Mouse (Mus musculus) liver, embryonic 12.5 days (tissue): ENCODE data around the gene Hsd17b13. TPM values are rescaled to one million over a fixed set of nuclear protein-coding genes. Genes with fewer than 3 reads are reported as not detected.
"Not testable (repeated sequence)": the region's sequence is repeated elsewhere in the genome, so short reads cannot be mapped to it uniquely, and the experiment has no call there.

Experiments
- ATAC-seq: fragments of 200-750 bp; cut with Nextera tagmentation; 2 replicates; pipeline ENCODE4 v1.8.0; 2017; ENCODE audit warnings: moderate number of reproducible peaks, mild to moderate bottlenecking, moderate library complexity
- H3K27ac ChIP-seq: fragments of 300-500 bp; sonication (generic); 2 replicates; pipeline ENCODE4 v1.5.1; 2016; ENCODE audit warnings: mild to moderate bottlenecking
- H3K27me3 ChIP-seq: fragments of 300-500 bp; sonication (generic); replicated peaks from 2 replicates; pipeline ENCODE4 v1.6.1; 2016; ENCODE audit warnings: mild to moderate bottlenecking, moderate library complexity
- H3K36me3 ChIP-seq: fragments of 300-500 bp; sonication (generic); 2 replicates; pipeline ENCODE4 v1.6.1; 2016; ENCODE audit warnings: mild to moderate bottlenecking, moderate library complexity
- H3K4me1 ChIP-seq: fragments of 300-500 bp; sonication (generic); 2 replicates; pipeline ENCODE4 v1.6.1; 2016
- H3K4me2 ChIP-seq: fragments of 300-500 bp; sonication (generic); 2 replicates; pipeline ENCODE4 v1.6.1; 2016; ENCODE audit warnings: mild to moderate bottlenecking, moderate library complexity
- H3K4me3 ChIP-seq: fragments of 300-500 bp; sonication (generic); 2 replicates; pipeline ENCODE4 v1.5.1; 2016; ENCODE audit warnings: mild to moderate bottlenecking, moderate library complexity
- H3K9ac ChIP-seq: fragments of 300-500 bp; sonication (generic); 2 replicates; pipeline ENCODE4 v1.6.1; 2016; ENCODE audit warnings: mild to moderate bottlenecking, moderate library complexity
- H3K9me3 ChIP-seq: fragments of 300-500 bp; sonication (generic); replicated peaks from 2 replicates; pipeline ENCODE4 v1.6.1; 2016; ENCODE audit warnings: mild to moderate bottlenecking, moderate library complexity
- WGBS: fragments of 180-500 bp; shearing (Covaris S2); methylation state at CpG from one replicate; pipeline ENCODE4 v1.1.7; 2016; ENCODE audit not compliant: insufficient replicate concordance; 5-methylcytosine and 5-hydroxymethylcytosine counted together
- polyA plus RNA-seq: library from polyadenylated mRNA; unstranded; fragments of >200 nt; fragmentation: Nextera tagmentation; extraction: Ambion mirVana; gene quantifications from 2 replicates; pipeline ENCODE4 v1.2.1, GENCODE M21; 2016

Hsd17b13 gene
- 0.17 and 0.21 TPM in 2 replicates for polyA plus RNA-seq

DNA sequence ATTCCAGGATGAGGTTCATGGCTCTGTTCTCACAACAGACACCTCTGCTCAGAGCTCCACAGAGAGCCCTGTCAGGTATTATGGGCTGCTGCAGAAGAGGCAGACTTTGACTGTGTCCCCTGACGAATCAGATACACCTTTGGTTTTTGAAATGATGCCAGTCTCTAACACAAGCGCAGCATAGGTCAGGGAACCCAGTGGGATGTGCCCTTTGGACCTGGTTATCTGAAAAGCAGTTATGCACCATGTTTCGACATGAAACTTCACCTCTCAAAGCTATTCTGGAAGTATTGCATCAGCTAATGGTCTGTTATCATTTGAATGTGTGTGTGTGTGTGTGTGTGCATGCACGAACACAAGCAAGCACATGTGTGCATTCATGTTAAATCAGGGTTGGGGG lies at the start of gene Hsd17b13:
Gene Hsd17b13, minus strand, starts transcription at position 114 of the 400 bp plus-strand sequence.
- no peak for ATAC-seq
- H3K4me3 ChIP-seq = no peak within 1 kb of the TSS
- H3K4me2 ChIP-seq = no peak within 1 kb of the TSS
- no peaks in the 10 kb centered on the region for H3K36me3 ChIP-seq
- H3K9me3 ChIP-seq = no peaks in the 10 kb centered on the region
- H3K9ac ChIP-seq = no peak within 1 kb of the TSS
- H3K4me1 ChIP-seq = no peaks in the 10 kb centered on the region
- peaks cover 22% of the 10 kb centered on the region; the same call in 1 of the 2 replicates for H3K27me3 ChIP-seq
- 57% methylated on average over 4 of the region's 4 CpGs for WGBS
- H3K27ac ChIP-seq = no peak within 1 kb of the TSS

DNA sequence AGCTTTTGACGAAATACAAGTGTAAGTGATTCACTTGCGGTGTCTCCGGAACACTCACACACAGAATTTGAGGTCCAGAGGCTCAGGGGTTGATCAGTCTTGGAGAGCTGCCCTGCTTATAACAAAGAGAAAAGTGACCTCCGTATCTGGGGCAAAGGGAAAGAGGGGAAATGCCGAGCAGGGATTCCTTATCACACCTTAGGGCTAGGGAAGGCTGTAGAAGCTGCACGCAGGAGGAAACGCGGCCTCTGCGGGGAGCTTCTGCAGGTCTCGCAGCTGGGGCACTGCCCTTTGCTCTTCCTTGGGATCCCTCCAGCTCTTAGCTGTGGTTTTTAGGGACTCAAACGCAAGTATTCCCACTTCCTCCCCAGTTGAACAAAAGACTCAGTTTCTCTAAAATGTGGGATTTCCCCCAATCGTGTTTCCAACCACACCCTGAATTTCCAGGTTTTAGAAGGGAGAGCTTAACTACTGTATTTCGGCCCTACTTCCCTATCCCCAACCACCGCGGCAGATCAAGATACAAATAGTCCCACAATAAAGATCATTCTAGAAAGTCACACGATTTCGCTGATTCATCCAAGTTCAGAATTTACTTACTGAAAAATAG lies 48.1 kb upstream of the Hsd17b13 start:
- no peak overlapping the region for H3K9ac ChIP-seq
- 20% methylated on average over 17 of the region's 17 CpGs for WGBS

DNA sequence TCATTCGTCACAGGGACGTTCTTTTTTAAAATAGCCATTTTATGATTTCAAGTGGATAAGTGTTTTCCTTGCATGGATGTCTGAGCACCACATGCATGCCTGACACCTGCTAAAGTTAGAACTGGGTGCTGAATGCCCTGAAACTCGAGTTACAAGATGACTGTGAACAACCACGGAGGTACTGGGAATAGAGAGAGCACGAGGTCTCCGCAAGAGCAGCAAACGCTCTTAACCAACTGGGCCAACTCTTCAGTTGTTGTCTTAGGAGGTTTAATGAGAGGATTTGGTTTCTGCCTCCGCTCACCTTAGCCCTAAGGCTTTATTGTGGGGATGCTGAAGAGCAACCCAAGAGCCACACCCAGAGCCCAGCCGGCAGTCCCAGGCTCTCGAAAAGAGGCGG lies 47.6 kb upstream of the Hsd17b13 start:
- H3K4me2 ChIP-seq = peak overlapping the region; percentile 52
- H3K36me3 ChIP-seq = no peaks in the 10 kb centered on the region
- no peak overlapping the region for H3K4me3 ChIP-seq
- no peak overlapping the region for H3K9ac ChIP-seq
- no peak overlapping the region for H3K27ac ChIP-seq
- WGBS = 66% methylated on average over 11 of the region's 11 CpGs
- H3K4me1 ChIP-seq = peaks cover 36% of the 10 kb centered on the region
- ATAC-seq = no peak
- H3K27me3 ChIP-seq = no peaks in the 10 kb centered on the region
- H3K9me3 ChIP-seq = no peaks in the 10 kb centered on the region

More for the DNA sequence above, 48.1 kb upstream of the Hsd17b13 start:
- Histone ChIP-seq H3K9me3 (no peaks in the 10 kb centered on the region), H3K4me2 (peak overlapping the region; percentile 52), H3K27ac (no peak overlapping the region), H3K4me3 (peak overlapping the region; percentile 12; the same call in 1 of the 2 replicates), H3K36me3 (no peaks in the 10 kb centered on the region), H3K4me1 (peaks cover 30% of the 10 kb centered on the region), H3K27me3 (no peaks in the 10 kb centered on the region)
- no peak for ATAC-seq

DNA sequence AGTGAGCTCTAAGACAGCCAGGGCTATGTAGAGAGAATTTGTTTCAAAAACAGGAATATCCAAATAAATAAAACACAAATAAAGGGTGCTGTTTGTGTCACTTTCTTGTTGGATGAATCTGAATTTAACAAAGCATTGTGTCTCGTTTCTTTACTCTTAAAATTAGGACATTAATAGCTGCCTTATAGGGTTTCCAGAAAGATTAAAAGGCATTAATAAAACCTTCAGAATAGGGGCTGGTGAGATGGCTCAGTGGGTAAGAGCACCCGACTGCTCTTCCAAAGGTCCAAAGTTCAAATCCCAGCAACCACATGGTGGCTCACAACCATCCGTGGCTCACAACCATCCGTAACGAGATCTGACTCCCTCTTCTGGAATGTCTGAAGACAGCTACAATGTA lies 47.0 kb upstream of the Hsd17b13 start:
- not testable (repeated sequence) for H3K9me3 ChIP-seq, H3K4me3 ChIP-seq, H3K9ac ChIP-seq, H3K27me3 ChIP-seq, H3K36me3 ChIP-seq, H3K27ac ChIP-seq, ATAC-seq, H3K4me2 ChIP-seq
- 68% methylated on average over 5 of the region's 5 CpGs for WGBS
- H3K4me1 ChIP-seq = peaks cover 42% of the 10 kb centered on the region

DNA sequence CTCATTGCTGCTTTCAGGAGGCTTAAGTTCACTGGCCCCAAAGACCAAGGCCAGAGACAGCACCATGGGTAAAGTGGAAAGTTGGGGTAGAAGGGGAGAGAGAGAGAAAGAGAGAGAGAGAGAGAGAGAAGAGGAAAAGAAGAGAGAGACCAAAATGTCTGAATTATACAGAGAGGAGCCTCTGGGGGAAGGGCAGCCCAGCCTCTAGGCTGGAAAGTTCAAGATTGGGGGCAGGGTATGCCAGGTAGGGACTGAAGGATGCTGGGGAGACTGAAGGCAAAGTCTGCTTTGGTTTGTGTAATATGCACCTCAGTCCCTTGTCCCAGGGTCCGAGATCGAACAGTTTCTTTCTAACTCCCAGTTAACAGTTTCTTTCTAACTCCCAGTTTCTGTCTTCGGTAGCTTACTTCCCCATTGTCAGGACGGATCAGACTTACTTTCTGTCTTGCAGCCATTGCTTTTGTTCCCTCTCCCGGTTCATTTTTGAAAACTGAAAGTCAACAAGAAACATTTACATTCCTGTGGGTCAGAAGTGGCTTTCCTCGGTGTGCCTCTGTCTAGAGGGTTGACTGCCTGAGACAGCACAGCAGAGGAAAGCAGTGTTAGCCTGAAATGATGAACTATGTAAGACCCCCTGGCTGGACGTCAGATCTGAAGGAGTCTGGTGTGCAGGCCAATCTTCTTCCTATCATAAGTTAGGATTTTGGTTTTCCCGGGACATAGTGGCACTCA lies 46.2 kb upstream of the Hsd17b13 start:
- H3K4me2 ChIP-seq = peak overlapping the region; percentile 19
- 29% methylated on average over 8 of the region's 8 CpGs for WGBS
- H3K9ac ChIP-seq = no peak overlapping the region
- no peaks in the 10 kb centered on the region for H3K9me3 ChIP-seq
- no peak overlapping the region for H3K27ac ChIP-seq
- H3K36me3 ChIP-seq = no peaks in the 10 kb centered on the region
- H3K4me3 ChIP-seq = no peak overlapping the region
- H3K27me3 ChIP-seq = no peaks in the 10 kb centered on the region
- peaks cover 44% of the 10 kb centered on the region for H3K4me1 ChIP-seq
- ATAC-seq = no peak

DNA sequence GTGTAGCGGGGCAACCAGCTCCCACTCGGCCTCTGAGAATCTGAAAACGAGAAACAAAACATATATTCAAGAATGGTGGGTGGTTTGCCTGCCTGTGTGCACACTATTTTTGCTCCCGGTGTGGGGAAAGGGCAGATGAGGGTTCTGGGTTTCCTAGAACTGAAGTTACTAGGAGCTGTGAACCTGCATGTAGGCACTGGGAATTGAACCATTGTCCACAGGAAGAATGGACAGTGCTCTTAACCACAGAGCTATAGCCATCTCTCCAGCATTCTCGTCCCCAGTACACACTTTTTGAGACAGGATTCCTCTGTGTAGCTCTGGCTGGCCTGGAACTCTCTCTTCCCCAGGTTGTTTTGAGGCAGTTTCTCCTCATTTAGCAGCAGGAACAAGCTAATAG lies 45.3 kb upstream of the Hsd17b13 start:
- Histone ChIP-seq H3K4me1 (peaks cover 44% of the 10 kb centered on the region), H3K27ac (no peak overlapping the region), H3K4me3 (peak overlapping the region; percentile 55; the same call in 1 of the 2 replicates), H3K36me3 (peaks cover 2% of the 10 kb centered on the region), H3K4me2 (peak overlapping the region; percentile 72), H3K9ac (no peak overlapping the region), H3K27me3 (no peaks in the 10 kb centered on the region), H3K9me3 (no peaks in the 10 kb centered on the region)
- no peak for ATAC-seq
- 35% methylated on average over 5 of the region's 5 CpGs for whole genome bisulfite sequencing

DNA sequence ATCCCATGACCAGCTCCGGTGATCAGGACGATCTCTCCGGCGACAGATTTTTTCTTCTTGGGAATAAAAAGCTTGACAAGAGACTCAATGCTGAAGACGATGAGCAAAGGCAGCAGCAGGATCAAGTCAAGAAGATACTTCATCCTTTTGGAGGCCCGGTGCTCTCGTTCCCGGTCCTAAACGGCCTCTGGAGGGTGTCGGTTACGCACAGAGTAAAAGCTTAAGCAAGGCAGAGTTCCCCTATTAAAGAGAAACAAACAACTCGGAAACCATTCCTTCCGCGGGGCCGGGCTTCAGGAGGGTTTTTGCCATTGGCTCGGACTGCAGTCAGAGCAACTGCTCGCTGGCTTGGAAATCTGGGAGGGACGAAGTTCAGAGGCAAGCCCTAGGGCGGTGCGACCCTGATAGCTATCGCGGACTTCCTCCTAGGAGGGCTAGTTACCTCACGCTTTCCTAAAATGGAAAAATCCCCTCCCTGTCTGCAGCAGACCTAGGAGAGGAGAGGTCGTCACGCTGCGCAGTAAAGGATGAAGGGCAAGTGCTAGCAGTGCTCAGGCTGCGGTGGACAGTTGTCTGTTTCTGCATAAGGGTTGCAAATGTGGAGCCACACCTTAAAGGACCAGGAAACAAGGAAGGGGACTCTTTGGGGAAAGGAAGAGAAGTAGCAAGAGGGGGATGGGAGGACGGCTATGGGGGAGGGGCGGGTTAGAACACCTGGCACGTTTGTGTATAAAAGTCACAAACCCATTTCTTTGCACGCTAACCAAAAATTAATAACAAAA lies 44.6 kb upstream of the Hsd17b13 start, which contains the start of gene Hsd17b11:
Gene Hsd17b11, minus strand, starts transcription at position 323 of the 782 bp plus-strand sequence.
- 2% methylated on average over 31 of the region's 31 CpGs for WGBS
- peak within 1 kb of the TSS; percentile 67 for H3K27ac ChIP-seq
- no peaks in the 10 kb centered on the region for H3K27me3 ChIP-seq
- H3K36me3 ChIP-seq = peaks cover 6% of the 10 kb centered on the region
- peaks cover 44% of the 10 kb centered on the region for H3K4me1 ChIP-seq
- peak within 1 kb of the TSS; percentile 65 for H3K9ac ChIP-seq
- H3K4me3 ChIP-seq = peak within 1 kb of the TSS; percentile 55
- H3K9me3 ChIP-seq = no peaks in the 10 kb centered on the region
- ATAC-seq = peak; percentile 84
- H3K4me2 ChIP-seq = peak within 1 kb of the TSS; percentile 72

DNA sequence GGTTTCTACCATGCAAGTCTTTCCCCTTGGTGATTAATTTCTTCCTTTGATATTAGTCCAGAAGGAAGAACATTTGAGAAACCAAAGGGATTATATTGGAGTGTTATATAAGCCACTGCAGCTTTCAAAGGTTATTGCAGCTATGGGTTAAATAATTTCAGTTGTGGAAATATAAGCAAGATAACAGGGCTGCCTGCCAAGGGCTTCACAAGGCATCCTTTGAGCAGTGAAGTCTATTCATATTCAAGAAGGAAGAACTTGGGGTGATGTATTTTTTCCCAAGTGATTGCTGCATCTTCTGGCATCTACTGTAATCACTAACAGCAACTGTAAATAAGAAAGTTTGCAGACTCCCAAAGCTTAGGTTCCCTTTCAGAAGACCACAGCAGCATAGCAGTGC lies 34.2 kb upstream of the Hsd17b13 start:
- Histone ChIP-seq H3K27ac (no peak overlapping the region), H3K4me2 (no peak overlapping the region), H3K9ac (no peak overlapping the region), H3K9me3 (no peaks in the 10 kb centered on the region), H3K4me1 (no peaks in the 10 kb centered on the region), H3K4me3 (no peak overlapping the region), H3K36me3 (0 out of 2 replicates have a peak, but pooled peaks cover 3% of the 10 kb centered on the region), H3K27me3 (no peaks in the 10 kb centered on the region)
- ATAC-seq = no peak

DNA sequence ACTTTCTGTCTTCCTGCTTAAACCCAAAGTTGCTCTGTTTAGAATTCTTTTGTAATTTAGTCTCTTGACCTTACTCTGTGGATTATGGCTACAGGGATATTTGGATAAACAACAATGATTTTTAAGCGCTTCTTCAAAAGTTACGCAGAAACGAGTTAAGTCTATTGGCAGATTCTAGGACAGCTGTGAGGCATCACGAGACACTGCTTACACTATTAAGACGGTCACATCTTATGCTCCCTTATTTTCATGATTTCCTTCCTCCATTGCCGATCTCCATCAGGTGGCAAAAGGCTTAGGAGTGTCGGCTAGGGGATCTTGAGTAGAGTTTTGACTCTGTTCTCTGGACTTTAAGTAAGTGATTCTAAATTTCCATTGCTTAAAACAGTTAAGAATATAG lies 33.1 kb upstream of the Hsd17b13 start:
- no peak overlapping the region for H3K4me3 ChIP-seq
- no peak overlapping the region for H3K9ac ChIP-seq
- H3K9me3 ChIP-seq = no peaks in the 10 kb centered on the region
- H3K27ac ChIP-seq = no peak overlapping the region
- 0 out of 2 replicates have a peak, but pooled peaks cover 5% of the 10 kb centered on the region for H3K36me3 ChIP-seq
- no peak overlapping the region for H3K4me2 ChIP-seq
- no peaks in the 10 kb centered on the region for H3K27me3 ChIP-seq
- WGBS = 78% methylated on average over 7 of the region's 7 CpGs
- ATAC-seq = no peak
- no peaks in the 10 kb centered on the region for H3K4me1 ChIP-seq

DNA sequence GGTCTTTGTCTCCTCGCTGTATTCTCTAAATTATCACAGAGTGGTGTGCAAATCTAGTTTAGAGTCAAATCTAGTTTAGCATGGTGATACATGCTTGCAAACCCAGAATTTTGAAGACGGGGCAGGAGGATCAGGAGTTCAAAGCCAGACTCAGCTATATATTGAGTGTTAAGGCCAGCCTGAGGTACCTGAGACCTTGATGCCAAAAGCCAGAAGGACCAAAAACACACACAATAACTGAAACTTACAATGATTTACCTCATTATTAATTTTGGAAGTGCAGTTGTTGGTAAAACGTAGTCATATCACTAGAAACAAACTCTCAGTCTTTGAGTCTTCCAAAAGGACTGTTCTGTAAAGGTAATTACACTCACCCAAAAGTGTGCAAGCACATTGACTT lies 32.2 kb upstream of the Hsd17b13 start:
- Histone ChIP-seq H3K4me2 (no peak overlapping the region), H3K4me3 (no peak overlapping the region), H3K27me3 (no peaks in the 10 kb centered on the region), H3K9ac (no peak overlapping the region), H3K36me3 (0 out of 2 replicates have a peak, but pooled peaks cover 6% of the 10 kb centered on the region), H3K9me3 (no peaks in the 10 kb centered on the region), H3K27ac (no peak overlapping the region), H3K4me1 (no peaks in the 10 kb centered on the region)
- no peak for ATAC-seq
- WGBS = 72% methylated on average over 3 of the region's 3 CpGs

DNA sequence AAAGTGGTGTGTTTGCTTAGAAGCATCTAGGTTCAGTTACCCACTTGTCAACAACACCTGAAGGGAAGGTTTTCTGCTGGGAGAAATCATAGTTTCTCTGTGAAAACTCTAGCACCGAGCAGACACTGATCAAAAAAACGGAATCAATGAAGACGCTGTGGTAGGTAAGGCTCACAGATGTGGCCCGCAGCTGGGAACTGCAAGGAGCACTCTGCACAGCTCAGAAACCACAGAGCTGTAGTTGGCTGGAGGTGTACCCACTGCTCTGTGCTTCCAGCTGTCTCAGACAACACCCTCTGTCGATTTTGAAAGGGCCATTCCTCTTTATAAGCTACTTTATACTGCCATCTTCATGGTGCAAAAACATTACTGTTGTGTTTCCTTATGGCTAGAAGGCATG lies 30.6 kb upstream of the Hsd17b13 start:
- H3K4me2 ChIP-seq = no peak overlapping the region
- 62% methylated on average over 5 of the region's 5 CpGs for WGBS
- no peak overlapping the region for H3K9ac ChIP-seq
- no peak overlapping the region for H3K27ac ChIP-seq
- 0 out of 2 replicates have a peak, but pooled peaks cover 6% of the 10 kb centered on the region for H3K36me3 ChIP-seq
- peaks cover 4% of the 10 kb centered on the region; the same call in 1 of the 2 replicates for H3K4me1 ChIP-seq
- H3K9me3 ChIP-seq = no peaks in the 10 kb centered on the region
- ATAC-seq = no peak
- H3K27me3 ChIP-seq = no peaks in the 10 kb centered on the region
- H3K4me3 ChIP-seq = no peak overlapping the region

DNA sequence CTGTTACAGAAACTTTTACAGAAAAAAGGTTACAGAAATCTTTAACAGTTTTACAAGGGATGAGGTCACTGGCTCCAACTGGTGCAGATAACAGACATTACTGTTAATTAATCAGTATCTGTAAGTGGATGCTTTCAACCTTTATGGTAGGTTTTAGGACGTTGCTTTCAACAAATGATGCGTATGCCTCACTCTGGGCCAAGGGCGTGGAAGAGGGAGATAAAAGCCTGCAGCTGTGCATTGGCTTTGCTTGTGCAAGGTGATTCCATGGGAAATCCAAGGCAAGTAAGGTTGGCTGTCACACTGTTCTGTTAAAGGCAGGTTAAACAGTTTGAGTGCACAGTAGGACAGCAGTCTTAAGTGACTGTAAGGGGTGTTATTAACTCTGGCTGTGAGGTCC lies 29.6 kb upstream of the Hsd17b13 start:
- 50% methylated on average over 3 of the region's 3 CpGs for WGBS
- Histone ChIP-seq H3K27ac (no peak overlapping the region), H3K9ac (no peak overlapping the region), H3K27me3 (no peaks in the 10 kb centered on the region), H3K4me2 (no peak overlapping the region), H3K4me3 (no peak overlapping the region), H3K36me3 (0 out of 2 replicates have a peak, but pooled peaks cover 6% of the 10 kb centered on the region), H3K4me1 (peaks cover 4% of the 10 kb centered on the region; the same call in 1 of the 2 replicates), H3K9me3 (no peaks in the 10 kb centered on the region)
- no peak for ATAC-seq
